Mouse (Mus musculus) skeletal muscle tissue, adult 2 months (tissue): ENCODE measurements around the gene Tbc1d10c.
"Not testable (repeated sequence)": the region's sequence is repeated elsewhere in the genome, so short reads cannot be mapped to it uniquely, and the experiment has no call there.

Experiments
- DNase-seq: peaks from one replicate; pipeline ENCODE4 v3.0.0-alpha.2; 2012; ENCODE audit warnings: low read depth, low spot score

Gene Tbc1d10c

GRCm38 (mm10) chr19:4144550-4145498 lies 46.3 kb downstream of the Tbc1d10c start:
- DNase-seq, result peak; percentile 53

DNA sequence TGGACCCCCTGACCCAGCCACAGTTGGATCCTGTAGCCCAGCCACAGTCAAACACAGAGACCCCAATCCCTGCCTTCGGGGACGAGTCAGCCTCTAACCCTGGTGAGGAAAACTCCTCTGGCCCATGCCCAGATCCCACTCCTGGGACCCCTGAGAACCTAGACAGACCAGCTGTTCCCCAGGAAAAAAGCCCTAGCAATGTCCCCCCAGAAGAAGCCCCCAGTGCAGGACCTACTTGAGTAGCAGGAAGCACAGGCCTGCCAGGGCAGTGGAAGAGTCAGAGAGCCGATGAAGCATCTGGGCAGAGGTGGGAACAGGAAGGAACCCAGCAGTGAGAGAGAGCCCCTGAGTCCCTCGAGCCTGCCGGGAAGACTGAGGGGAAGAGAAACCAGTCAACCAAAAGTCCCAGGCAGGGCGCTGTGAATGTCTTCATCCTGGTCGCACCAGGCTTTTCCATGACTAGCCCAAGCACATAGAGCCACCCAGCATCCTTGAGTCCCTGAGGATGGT lies 47.3 kb downstream of the Tbc1d10c start, which contains the start of gene Cabp4:
Gene Cabp4, minus strand, starts transcription at position 275 of the 510 bp plus-strand sequence.
- DNase-seq, result no peak

DNA sequence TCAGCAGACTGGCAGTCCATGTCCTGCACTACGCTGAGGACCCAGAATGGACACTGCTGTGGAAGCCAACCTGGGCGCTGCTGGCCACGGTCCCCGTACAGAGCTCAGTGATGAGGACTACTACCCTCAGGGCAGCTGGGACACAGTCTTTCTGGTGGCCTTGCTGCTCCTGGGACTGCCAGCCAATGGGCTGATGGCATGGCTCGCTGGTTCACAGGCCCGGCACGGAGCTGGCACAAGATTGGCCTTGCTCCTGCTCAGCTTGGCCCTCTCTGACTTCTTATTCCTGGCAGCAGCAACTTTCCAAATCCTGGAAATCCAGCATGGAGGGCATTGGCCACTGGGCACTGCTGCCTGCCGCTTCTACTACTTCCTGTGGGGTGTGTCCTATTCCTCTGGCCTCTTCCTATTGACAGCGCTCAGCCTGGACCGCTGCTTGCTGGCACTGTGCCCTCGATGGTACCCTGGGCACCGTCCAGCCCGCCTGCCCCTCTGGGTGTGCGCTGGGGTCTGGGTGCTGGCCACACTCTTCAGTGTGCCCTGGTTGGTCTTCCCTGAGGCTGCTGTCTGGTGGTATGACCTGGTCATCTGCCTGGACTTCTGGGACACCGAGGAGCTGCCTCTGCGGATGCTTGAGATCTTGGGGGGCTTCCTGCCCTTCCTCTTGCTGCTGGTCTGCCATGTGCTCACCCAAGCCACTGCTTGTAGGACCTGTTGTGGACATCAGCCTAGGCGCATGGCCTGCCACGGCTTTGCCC lies 48.5 kb downstream of the Tbc1d10c start:
- DNase-seq, result no peak

DNA sequence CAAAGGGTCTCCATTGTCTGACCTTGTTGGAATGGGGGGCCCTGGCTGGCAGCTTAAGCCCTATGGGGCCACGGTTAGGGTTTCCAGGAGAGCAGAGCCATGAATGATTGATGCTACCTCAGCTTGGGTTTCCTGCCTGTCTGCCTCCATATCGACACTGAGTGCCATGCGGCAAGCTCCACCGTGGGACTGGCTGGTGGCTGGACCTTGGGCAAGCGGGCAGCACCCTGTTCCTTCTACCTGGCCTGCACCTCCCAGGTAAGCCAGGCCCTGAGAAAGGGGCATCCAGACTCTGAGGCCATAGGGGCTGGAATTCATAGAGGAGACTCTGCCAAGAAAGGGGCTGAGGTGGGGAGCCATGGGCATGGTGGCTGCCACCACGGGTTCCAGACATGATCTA lies 50.9 kb downstream of the Tbc1d10c start:
- no peak for DNase-seq

DNA sequence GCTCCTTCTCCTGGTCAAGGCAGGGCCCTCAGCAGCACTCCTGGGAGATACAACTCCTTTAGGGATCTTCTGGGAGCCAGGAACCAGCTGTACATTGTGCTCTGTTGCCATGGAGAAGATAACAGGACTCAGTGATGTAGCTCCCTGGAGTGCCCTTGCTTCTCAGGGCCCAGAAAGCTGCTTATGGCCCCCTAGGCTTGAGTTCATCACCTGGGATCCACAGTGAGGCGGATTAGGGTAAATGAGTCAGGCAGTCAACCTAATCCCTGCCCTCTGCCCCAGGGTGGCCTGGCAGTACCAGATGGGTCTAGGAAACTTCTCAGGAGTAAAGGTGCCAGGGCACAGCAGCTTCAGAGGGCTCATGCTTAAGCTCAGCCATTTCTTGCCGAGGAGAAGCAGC lies 51.6 kb downstream of the Tbc1d10c start, which contains the start of gene Gpr152:
Gene Gpr152, plus strand, starts transcription at position 342 of the 400 bp plus-strand sequence.
- no peak for DNase-seq

DNA sequence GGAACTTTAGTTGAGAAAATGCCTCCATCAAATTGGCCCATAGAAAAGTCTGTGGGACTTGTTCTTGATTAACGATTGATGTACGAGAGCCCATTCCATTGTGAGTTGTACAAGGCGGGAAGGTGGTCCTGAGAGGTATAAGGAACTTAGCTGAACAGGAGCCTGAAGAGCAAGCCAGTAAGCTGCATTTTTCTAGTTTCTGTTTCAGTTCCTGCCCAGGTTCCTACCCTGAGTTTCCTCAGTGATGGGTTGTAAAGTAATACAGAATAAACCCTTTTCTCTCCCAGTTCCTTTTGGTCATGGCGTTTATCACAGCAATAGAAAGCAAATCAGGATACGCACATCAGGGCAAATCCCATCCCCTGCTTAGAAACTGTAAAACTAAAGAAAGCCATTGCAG lies 53.2 kb downstream of the Tbc1d10c start:
- no peak for DNase-seq

DNA sequence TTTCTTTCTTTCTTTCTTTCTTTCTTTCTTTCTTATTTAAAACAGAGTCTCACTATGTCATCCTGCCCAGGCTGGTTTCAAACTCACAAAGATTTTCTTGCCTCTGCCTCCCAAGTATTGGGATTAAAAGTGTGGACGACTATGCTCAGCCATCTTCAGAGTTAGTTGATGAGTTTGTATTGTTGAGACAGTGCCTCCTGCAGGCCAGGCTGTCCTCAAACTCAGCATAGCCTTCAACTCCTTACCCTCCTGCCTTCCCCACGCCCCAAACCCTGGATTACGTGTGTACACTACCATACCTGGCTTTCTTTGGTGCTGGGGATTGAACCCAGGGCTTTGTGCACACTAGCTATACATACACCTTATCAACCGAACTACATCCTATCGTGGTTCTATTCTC lies 54.6 kb downstream of the Tbc1d10c start:
- DNase-seq, result no peak

DNA sequence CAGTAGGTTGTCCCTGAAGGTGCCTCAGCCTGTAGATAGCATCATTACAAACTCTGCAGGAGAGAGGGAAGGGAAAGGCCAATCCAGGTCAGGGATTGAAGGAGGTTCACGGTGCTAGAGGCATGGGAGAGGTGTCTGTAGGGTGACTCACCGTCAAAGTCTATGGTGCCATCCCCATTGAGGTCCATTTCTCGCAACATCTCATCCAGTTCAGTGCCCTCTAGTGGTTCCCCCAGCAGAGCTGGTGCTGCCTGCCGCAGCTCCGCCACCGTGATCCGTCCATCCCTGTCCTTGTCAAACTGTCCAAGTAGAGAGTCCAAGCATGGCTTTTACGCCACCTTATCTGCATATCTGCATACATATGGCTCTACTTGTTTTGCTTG lies 55.1 kb downstream of the Tbc1d10c start:
- not testable (repeated sequence) for DNase-seq

DNA sequence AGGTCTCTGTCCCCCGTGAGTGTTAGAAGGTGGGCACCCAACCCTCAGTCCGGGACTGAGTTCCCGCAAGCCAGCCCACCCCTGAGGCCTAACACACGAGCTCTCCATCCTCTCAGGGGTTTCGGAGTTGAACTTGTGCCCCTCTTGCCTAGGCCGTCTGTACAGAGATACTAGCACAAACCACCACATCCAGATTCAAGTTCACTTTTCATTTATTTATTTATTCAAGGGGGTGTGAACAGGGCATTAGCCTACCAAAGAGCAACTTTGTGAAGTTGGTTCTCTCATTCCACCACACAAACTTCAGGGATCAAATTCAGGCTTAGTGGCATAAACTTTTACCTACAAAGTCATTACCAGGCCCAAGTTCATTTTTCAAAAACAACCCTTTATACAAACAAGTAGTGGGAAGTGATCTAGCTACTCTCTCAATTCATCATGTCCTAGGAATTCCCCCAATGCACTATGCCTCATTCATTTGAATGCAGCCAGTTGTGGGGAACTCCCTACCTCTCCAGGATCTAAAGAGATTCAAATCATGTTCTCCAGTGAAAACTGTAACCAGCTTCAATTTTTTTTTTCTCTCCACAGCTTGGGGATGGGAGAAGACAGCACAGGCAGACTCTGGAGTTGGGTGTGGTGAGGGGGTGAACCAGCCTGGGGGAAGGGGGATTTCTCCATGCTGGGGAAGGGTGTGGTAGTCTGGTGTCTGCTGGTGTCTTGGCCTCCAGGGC lies 55.7 kb downstream of the Tbc1d10c start:
- DNase-seq, result not testable (repeated sequence)

GRCm38 (mm10) chr19:4134354-4134753 lies 56.7 kb downstream of the Tbc1d10c start:
- DNase-seq, result no peak
